Mouse (Mus musculus): Measurements from ENCODE around the gene Shroom2. TPM values are rescaled to one million over a fixed set of nuclear protein-coding genes. Genes with fewer than 3 reads are reported as not detected.

Gene Shroom2
- total and polyA plus RNA-seq, 2 experiments: 5.9 to 8.6 TPM

DNA sequence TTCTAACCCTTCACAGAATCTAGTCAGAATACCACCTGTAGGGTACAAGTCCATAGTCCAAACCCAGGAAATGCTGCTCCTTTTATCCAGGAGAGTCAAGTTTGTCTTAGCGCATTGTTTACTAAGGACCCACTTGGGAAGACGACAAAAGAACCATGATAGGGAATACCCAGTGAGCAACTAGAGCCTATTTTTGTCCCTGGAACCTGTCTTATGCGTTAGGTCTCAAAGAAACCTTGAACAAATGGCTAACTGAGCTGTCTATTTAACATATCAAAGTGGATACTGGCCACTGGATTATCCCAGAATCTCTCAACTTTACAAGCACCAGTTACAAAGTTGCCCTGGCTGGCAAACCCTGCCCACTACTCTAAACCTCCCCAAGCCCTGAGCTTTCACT is 67.6 kb downstream of the Shroom2 start:
- H3K36me3 ChIP-seq (ENCODE audit: control insufficient read depth, insufficient read depth, low read length): no peaks in the 10 kb centered on the region
- WGBS: 85% methylated on average over 3 of the region's 3 CpGs

DNA sequence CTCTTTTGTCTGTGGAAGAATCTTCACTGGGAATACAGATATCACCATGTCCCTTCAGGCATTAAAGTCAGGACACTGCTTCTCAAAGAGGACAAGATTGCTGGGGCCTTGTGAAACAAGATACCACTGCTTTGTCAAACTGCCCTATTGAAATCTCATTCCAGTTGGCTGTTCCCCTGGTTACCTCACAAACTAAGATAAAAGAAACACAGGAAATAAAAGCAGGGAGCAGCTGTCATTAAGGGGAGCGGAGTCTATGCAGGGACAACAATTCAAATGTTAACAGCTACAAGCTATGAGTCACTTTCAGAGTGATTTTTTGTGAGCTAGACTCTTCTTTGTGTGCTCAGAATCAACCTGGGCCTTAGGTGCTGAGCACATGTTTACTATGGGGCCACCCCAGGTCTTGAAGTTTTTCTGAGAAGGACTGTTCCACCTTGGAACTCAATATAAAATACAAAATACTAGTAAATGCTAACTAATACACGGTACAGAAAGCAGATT is 78.4 kb downstream of the Shroom2 start:
- Histone ChIP-seq H3K9ac (ENCODE audit: low read depth, low read length) (no peak overlapping the region), H3K27me3 (ENCODE audit: control insufficient read depth, insufficient read depth, low read length) (no peaks in the 10 kb centered on the region), H3K4me3 (ENCODE audit: insufficient read depth, low read depth, low read length) (no peak overlapping the region), H3K4me1 (ENCODE audit: control insufficient read depth, insufficient read depth, low read length) (no peaks in the 10 kb centered on the region), H3K36me3 (ENCODE audit: control insufficient read depth, insufficient read depth, low read length) (no peaks in the 10 kb centered on the region), H3K27ac (replicated peaks; ENCODE audit: insufficient read depth, low read depth, low read length) (no peak overlapping the region), H3K79me2 (ENCODE audit: control insufficient read depth, insufficient read depth, low read length) (no peaks in the 10 kb centered on the region; the same call in 1 of the 2 replicates)
- TF ChIP-seq POLR2A (IDR thresholded peaks at IDR 0.05; ENCODE audit: extremely low read depth, insufficient read depth, low read length) (no peak), CTCF (IDR thresholded peaks at IDR 0.05; ENCODE audit: low read depth, low read length) (no peak)
- 69% methylated on average over 2 of the region's 2 CpGs for whole genome bisulfite sequencing
- DNase-seq (ENCODE audit: extremely low read depth, low read depth, low spot score): no peak

More for the DNA sequence above, 67.6 kb downstream of the Shroom2 start:
- Histone ChIP-seq H3K27ac (replicated peaks; ENCODE audit: insufficient read depth, low read depth, low read length) (no peak overlapping the region), H3K79me2 (ENCODE audit: control insufficient read depth, insufficient read depth, low read length) (peaks cover 5% of the 10 kb centered on the region; the same call in 1 of the 2 replicates), H3K9ac (ENCODE audit: low read depth, low read length) (no peak overlapping the region), H3K4me3 (ENCODE audit: insufficient read depth, low read depth, low read length) (no peak overlapping the region), H3K4me1 (ENCODE audit: control insufficient read depth, insufficient read depth, low read length) (no peaks in the 10 kb centered on the region; the same call in 1 of the 2 replicates), H3K27me3 (ENCODE audit: control insufficient read depth, insufficient read depth, low read length) (no peaks in the 10 kb centered on the region)
- TF ChIP-seq POLR2A (IDR thresholded peaks at IDR 0.05; ENCODE audit: extremely low read depth, insufficient read depth, low read length): no peak
- no peak for TF ChIP-seq CTCF (IDR thresholded peaks at IDR 0.05; ENCODE audit: low read depth, low read length)
- no peak for DNase-seq (ENCODE audit: extremely low read depth, low read depth, low spot score)

DNA sequence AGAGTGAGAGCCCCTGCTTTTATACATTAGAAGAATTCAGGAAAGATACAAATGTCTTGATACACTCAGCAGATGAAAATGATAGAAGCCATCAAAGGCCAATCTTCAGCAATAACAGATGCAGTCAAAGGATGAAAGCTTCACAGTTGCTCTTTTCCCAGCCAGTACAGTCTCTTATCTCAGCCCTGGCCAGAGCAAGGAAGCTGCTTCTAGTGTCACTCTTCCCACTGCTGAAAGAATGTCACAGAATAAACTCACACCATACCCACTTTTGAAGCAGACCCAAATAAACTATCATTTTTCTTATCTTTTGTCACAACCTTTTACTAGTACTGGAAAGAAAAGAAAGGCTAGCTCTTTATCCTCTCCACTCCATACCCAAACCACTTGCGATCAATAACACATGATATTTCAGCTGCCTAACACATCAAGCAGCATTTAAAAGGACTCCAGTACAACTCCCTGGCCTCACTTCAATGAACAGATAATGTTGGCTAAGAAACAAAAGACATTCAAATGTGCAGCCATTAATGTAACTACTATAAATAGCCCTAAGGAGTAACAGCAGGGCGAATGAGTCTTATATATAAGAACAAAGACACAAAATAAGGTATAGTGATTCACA is 90.0 kb downstream of the Shroom2 start:
- no peaks in the 10 kb centered on the region for H3K36me3 ChIP-seq (ENCODE audit: control insufficient read depth, insufficient read depth, low read length)
- DNase-seq (ENCODE audit: extremely low read depth, low read depth, low spot score): no peak
- TF ChIP-seq POLR2A (IDR thresholded peaks at IDR 0.05; ENCODE audit: extremely low read depth, insufficient read depth, low read length) (no peak), CTCF (IDR thresholded peaks at IDR 0.05; ENCODE audit: low read depth, low read length) (no peak)
- no peaks in the 10 kb centered on the region; the same call in 1 of the 2 replicates for H3K79me2 ChIP-seq (ENCODE audit: control insufficient read depth, insufficient read depth, low read length)
- no peaks in the 10 kb centered on the region for H3K4me1 ChIP-seq (ENCODE audit: control insufficient read depth, insufficient read depth, low read length)
- 80% methylated on average over 2 of the region's 2 CpGs for WGBS
- no peak overlapping the region for H3K4me3 ChIP-seq (ENCODE audit: insufficient read depth, low read depth, low read length)
- no peak overlapping the region for H3K27ac ChIP-seq (replicated peaks; ENCODE audit: insufficient read depth, low read depth, low read length)
- no peaks in the 10 kb centered on the region for H3K27me3 ChIP-seq (ENCODE audit: control insufficient read depth, insufficient read depth, low read length)
- no peak overlapping the region for H3K9ac ChIP-seq (ENCODE audit: low read depth, low read length)

DNA sequence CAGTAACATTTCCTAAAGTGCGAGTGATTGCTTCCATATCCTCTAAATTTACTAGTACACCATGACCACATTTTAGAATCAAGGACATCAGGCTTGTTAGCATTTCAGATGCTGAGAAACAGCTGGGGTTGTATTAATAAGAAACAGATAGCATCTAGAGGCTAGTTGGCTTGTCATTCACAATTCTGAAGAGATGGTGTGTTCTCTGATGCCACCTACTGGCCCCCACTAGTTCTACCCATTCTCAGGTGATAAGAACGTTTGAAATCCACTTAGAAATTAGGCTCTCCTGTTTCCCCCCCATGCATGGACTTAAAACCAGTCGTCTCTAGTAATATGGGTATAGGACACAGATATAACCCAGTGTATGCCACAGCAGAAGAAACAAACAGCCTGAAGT is 92.9 kb downstream of the Shroom2 start:
- peak; percentile 5 for DNase-seq (ENCODE audit: extremely low read depth, low read depth, low spot score)
- H3K27me3 ChIP-seq (ENCODE audit: control insufficient read depth, insufficient read depth, low read length): no peaks in the 10 kb centered on the region
- H3K27ac ChIP-seq (replicated peaks; ENCODE audit: insufficient read depth, low read depth, low read length): no peak overlapping the region
- H3K4me3 ChIP-seq (ENCODE audit: insufficient read depth, low read depth, low read length): no peak overlapping the region
- TF ChIP-seq POLR2A (IDR thresholded peaks at IDR 0.05; ENCODE audit: extremely low read depth, insufficient read depth, low read length): no peak
- TF ChIP-seq CTCF (IDR thresholded peaks at IDR 0.05; ENCODE audit: low read depth, low read length): no peak
- H3K9ac ChIP-seq (ENCODE audit: low read depth, low read length): no peak overlapping the region
- no peaks in the 10 kb centered on the region for H3K36me3 ChIP-seq (ENCODE audit: control insufficient read depth, insufficient read depth, low read length)
- H3K79me2 ChIP-seq (ENCODE audit: control insufficient read depth, insufficient read depth, low read length): no peaks in the 10 kb centered on the region; the same call in 1 of the 2 replicates
- WGBS: 52% methylated on average over 3 of the region's 3 CpGs
- H3K4me1 ChIP-seq (ENCODE audit: control insufficient read depth, insufficient read depth, low read length): no peaks in the 10 kb centered on the region

DNA sequence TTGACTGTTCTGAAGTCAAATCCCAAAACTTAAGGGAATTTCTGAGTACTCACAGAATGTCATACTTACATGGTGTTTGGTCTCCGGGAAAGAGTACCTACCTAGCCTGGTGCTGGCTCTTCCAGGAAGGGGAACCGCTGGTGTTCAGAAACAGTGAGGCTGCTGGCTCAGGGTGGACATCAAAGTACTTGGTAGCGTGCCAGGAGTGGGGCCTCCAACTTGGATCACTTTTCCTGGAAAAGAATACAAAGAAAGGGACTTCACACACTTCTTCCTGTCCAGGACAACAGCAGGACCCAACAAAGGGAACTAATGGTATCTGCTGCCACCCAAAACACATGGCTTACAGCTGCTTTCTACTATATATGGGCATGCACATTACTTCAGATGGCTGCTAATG is 95.8 kb downstream of the Shroom2 start:
- no peak for TF ChIP-seq CTCF (IDR thresholded peaks at IDR 0.05; ENCODE audit: low read depth, low read length)
- TF ChIP-seq POLR2A (IDR thresholded peaks at IDR 0.05; ENCODE audit: extremely low read depth, insufficient read depth, low read length): no peak
- 60% methylated on average over 3 of the region's 3 CpGs for WGBS
- no peak for DNase-seq (ENCODE audit: extremely low read depth, low read depth, low spot score)
- H3K36me3 ChIP-seq (ENCODE audit: control insufficient read depth, insufficient read depth, low read length): no peaks in the 10 kb centered on the region
- no peak overlapping the region for H3K4me3 ChIP-seq (ENCODE audit: insufficient read depth, low read depth, low read length)
- no peak overlapping the region for H3K27ac ChIP-seq (replicated peaks; ENCODE audit: insufficient read depth, low read depth, low read length)
- no peaks in the 10 kb centered on the region for H3K27me3 ChIP-seq (ENCODE audit: control insufficient read depth, insufficient read depth, low read length)
- no peaks in the 10 kb centered on the region for H3K4me1 ChIP-seq (ENCODE audit: control insufficient read depth, insufficient read depth, low read length)
- no peaks in the 10 kb centered on the region; the same call in 1 of the 2 replicates for H3K79me2 ChIP-seq (ENCODE audit: control insufficient read depth, insufficient read depth, low read length)
- H3K9ac ChIP-seq (ENCODE audit: low read depth, low read length): no peak overlapping the region
